Mouse (Mus musculus): Measurements from ENCODE around the gene B4galt3.

GRCm38 (mm10) chr1:171256095-171256818, 13.9 kb upstream of the B4galt3 start:
- TF ChIP-seq TAL1 (IDR thresholded peaks at IDR 0.05; ENCODE audit: low read length) (no peak), GATA1 (IDR thresholded peaks at IDR 0.05; ENCODE audit: low read length) (no peak)

Measured in erythroblast, embryonic 14.5 days (primary cell).